Mouse (Mus musculus) gastrocnemius, postnatal 14 days (tissue): ENCODE results near the gene Snurf. TPM values are rescaled to one million over a fixed set of nuclear protein-coding genes. Genes with fewer than 3 reads are reported as not detected.
A peak's percentile ranks its signal among the peaks of the same experiment; 100 is the strongest.

ENCODE experiments used
- DNase-seq: peaks from one replicate; pipeline ENCODE4 v3.0.0; 2021; ENCODE audit warnings: mixed read lengths
- intact Hi-C: fragments of 180-260 bp; cut with DNase I; formaldehyde crosslinking; loops from one replicate; pipeline ENCODE4 v1.15.1; 2025; ENCODE audit warnings: low total_unique reads
- long read RNA-seq, 2 experiments: library from polyadenylated mRNA; stranded (forward); transcript quantifications; one replicate each; pipeline ENCODE4 v2.0.0; 2021
- total RNA-seq, 2 experiments: library from RNA; stranded (reverse); gene quantifications; 2 replicates each; pipeline ENCODE4 v1.2.3; 2021

The Snurf gene
- total RNA-seq, result 10 to 100 TPM; 58.8 to 75.6 TPM
- long read RNA-seq, experiment 1, result 0 reads
- long read RNA-seq, experiment 2, result 0 reads

DNA sequence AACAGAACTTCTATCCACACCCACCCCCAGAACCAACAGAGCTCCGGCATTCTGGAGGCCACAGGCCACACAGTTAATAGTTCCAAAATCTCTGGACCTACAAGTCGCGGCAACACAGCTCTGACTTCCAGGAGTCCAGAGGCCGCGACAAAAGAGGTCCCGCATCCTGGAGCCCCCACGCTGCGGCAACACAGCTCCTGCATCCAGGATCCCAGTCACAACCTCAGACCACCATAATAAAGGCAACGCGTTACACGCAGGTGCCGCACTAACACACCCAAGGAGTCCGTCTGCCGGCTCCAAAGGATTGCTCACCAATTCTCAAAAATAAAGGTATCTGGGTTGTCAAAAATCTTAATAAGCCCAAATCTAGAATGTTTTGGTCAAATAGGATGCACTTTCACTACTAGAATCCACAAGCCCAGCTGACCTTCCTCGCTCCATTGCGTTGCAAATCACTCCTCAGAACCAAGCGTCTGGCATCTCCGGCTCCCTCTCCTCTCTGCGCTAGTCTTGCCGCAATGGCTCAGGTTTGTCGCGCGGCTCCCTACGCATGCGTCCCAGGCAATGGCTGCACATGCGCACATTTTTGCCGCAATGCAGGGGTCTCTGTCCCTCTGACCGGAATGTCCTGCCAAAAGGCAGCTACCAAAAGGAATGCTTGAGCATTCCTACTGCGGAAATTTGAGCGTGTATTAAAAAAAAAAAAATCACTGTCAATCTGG lies at the start of gene Snurf, which contains the start of gene Gm38393:
Gene Snurf, minus strand, starts transcription at position 444 of the 725 bp plus-strand sequence.
Gene Gm38393, minus strand, starts transcription at position 459 of the 725 bp plus-strand sequence.
- DNase-seq, result peak; percentile 35
- intact Hi-C loops, result no loop called here

DNA sequence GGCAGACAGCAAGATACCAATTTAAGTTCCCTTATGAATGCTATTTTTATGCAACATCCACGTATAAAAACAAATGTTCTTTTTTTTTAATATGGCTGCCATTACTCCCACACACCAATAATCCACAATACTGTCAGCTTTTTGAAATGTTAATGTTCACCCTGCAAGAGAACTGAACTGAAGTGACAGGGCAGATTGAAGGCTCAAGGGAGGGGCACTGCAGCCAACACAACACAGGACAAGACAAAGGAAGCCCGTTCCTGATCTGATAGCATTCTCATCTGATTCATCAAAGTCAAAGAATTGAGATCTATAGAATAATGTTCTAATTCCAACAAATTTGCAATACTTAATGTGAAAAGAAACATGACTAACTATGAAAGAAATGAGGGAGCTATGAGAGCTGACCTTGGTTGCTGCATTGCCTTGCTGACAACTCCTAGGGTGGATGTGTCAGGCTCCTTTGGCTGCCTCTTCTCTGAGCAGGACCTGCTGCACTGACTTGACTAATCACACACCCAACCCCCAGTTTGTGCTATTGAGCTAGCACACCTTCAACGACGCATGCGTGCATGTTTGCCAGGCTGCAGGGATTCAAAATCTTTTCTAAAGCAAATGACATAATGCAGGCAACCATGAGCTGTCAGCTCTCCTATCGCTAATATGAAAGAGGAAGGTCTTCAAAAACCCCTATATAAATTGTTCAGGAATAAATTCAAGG lies 42.8 kb upstream of the Snurf start:
- no peak for DNase-seq
- intact Hi-C loops, result no loop called here

DNA sequence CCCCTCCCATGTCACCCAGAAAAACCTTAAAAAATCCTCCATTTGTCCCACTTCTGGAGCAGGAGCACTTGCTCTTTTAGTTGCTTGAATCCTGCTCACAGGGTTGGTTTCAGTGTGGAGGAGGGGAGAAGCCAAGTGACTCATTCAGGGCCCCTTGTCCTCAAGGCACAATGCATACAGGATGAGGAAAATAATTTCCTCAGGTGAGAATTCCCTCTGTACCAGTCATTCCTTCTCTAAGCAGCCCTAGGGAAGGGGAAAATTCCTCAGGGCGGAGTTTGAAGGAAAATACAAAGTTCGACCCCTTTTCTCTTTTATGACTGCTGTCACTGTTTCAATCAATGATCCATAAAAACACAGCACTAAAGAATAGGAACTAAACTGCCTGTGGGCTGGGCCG lies 8.3 kb upstream of the Snurf start:
- intact Hi-C loops, result no loop called here
- DNase-seq, result no peak

DNA sequence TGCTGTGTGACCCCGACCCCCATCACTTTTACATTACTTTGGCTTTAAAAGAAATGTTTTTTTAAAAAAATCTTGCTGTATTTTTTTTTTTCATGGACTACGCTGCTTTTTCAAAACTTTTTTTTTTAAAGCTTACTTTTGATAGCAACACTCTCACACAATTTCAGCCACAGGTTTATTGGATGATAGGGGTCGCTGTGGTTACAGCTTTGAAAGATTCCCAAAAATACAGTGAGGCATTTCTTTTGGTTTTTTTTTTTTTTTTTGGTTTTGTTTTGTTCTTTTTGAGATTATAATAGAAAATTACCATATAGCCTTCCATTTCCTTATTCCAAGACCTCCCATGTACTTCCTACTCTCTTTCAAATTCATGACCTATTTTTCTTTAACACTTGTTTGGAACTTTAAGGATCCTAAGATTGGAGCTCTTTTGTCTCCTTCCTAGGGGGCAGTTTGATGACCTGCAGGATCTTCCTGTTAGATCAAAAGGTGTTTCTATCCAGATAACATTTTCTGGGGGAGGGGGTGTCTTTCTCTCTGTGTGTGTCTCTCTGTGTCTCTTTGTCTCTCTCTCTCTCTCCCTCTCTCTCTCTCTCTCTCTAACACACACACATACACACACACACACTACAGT lies 3.0 kb upstream of the Snurf start:
- intact Hi-C loops, result no loop called here
- DNase-seq, result no peak

DNA sequence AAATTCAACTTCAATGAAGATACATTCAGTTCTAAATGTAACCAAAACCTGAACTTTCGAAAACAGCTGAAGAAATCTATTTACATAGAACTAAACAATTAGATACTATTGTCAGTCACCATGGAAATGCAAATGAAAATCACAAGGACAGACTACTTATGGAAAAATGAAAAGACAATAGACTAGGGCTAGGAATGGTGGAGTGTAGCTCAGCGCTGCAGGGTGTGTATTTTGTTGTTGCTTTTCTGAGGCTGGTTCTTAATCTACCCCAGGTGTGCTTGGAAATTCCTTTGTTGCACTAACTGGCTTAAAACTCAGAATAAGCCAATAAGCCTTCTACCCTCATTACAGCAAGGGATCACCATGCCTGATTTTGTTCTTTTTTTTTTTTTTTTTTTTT lies 1.4 kb upstream of the Snurf start:
- intact Hi-C loops, result no loop called here
- no peak for DNase-seq

DNA sequence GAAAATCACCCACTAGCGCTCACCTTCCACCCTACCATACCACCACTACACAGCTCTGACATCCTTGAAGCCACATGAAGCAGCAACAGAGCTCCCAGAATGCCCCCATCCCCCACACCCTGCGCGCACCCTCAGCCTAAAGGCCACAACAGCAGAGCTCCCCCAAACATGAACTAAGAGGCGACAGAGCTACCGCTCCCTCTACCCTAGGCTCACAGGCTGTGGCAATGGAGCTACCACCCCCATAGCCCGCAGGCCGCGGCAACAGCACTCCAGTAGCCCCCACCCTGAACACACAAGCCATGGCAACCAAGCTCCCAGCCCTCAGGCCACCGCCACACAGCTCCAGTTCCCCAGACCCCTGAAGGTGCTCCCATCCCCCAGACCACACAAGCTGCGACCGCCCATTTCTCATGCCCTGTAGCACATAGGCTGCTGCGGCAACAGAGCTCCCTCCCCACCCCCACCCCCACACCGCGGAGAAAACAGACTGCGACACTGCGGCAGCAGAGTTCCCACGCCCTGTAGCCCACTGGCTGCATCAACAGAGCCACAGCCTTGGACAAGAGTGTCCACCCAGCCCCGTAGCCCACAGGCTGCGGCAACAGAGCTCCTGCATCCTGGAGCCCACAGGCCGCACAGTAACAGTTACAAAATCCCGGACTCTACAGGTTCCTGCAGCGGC lies 786 bp downstream of the Snurf start:
- peak; percentile 7 for DNase-seq
- intact Hi-C loops, result no loop called here

DNA sequence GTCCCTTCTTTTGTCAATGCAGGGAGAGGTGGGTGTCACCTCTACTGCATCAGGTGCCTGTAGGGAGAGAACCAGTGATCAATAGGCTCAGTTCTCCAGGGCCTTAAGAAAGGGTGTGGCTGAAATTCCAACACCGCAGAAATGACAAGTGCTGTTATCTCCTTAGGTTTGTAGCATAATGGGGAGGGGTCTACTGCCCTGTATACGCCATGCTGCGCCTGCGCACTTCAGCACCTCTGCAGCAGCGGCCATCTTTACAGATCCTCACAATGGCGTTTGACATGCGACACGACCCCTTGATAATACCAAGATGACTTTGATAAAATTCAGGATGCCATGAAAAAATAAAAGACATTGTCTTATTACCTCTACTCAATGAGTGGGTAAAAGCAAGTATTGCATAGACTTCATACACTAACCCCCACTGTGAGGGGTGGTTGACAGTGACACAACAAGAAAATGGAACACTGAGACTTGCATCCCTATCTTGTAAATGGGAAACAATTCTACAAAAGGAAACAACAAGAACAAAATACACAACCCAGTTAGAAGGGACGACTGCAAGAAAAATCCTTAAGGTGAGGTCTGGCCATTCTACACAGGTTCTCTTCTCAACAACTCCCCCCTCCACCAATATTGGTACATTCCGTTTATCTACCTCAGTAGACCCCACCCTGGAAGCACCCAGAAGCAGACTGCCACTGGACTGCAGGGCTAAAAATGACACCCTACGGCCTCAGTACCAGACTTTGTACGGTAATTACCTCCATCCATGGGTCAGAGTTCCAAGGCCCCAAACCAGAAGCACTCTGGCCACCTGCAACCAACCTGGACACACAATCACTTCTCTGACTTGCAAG lies 1.6 kb downstream of the Snurf start:
- intact Hi-C loops, result no loop called here
- no peak for DNase-seq

DNA sequence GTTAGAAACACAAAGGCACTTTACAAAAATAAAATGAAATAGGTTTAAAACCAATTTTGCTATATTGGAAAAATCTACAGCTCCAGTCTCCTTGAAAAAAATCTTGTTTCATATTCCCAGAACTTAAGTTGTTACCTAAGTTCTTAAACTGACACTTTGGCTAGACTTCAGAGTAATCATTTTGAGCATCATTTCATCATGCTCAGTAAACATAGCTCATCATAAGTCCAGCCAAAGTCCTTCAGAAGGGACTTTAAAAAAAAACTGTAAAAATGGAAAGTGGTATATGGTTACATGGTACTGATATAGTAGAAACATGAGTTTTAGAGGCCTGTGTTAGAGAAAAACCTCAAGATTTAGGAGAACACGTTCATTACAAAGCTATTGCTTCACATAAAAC lies 26.2 kb downstream of the Snurf start:
- intact Hi-C loops, result no loop called here

More for the DNA sequence above, 26.2 kb downstream of the Snurf start:
- DNase-seq, result no peak

Other genes starting within 250 kb of the Snurf start
- gene Gm38393, start within 50 bp of the Snurf start, total RNA-seq, result 1 to 10 TPM; 1.0 to 1.2 TPM
- gene Snrpn, start 135.2 kb upstream of the Snurf start, total RNA-seq, result 10 to 100 TPM; 23.4 to 23.6 TPM